Mouse (Mus musculus) CH12.LX (cell line): Measurements from ENCODE around the gene Kcnd3.

Experiments used
- CTCF ChIP-seq, 2 experiments: IDR thresholded peaks in 1 of 2; conservative IDR thresholded peaks in 1 of 2; 2 replicates each; pipeline ENCODE4 v1.5.1; 2011 to 2012; ENCODE audit warnings: low read depth in 2 of 2, low read length in 2 of 2, improper control_type of control experiment in 1 of 2, inconsistent platforms in 1 of 2, mild to moderate bottlenecking in 1 of 2, moderate library complexity in 1 of 2
- E2F4 ChIP-seq: IDR thresholded peaks from 2 replicates; pipeline ENCODE4 v1.6.1; 2011; ENCODE audit warnings: low read depth, low read length, improper control_type of control experiment; ENCODE audit not compliant: insufficient replicate concordance
- ELF1 ChIP-seq: IDR thresholded peaks from 2 replicates; pipeline ENCODE4 v1.6.1; 2014; ENCODE audit warnings: low read depth, mild to moderate bottlenecking, inconsistent platforms, low read length, improper control_type of control experiment
- ETS1 ChIP-seq: conservative IDR thresholded peaks from 2 replicates; pipeline ENCODE4 v1.6.1; 2012; ENCODE audit warnings: low read depth, mild to moderate bottlenecking, inconsistent platforms, low read length, improper control_type of control experiment, moderate library complexity
- KAT2A ChIP-seq: IDR thresholded peaks from 2 replicates; pipeline ENCODE4 v1.6.1; 2012; ENCODE audit warnings: low read length, improper control_type of control experiment, inconsistent platforms; ENCODE audit not compliant: insufficient replicate concordance
- MAX ChIP-seq: IDR thresholded peaks from 2 replicates; pipeline ENCODE4 v1.6.1; 2011; ENCODE audit warnings: low read length, improper control_type of control experiment
- MEF2A ChIP-seq: IDR thresholded peaks from 2 replicates; pipeline ENCODE4 v1.6.1; 2014; ENCODE audit warnings: low read depth, mild to moderate bottlenecking, inconsistent platforms, low read length, improper control_type of control experiment, borderline replicate concordance
- MXI1 ChIP-seq: IDR thresholded peaks from 2 replicates; pipeline ENCODE4 v1.6.1; 2011; ENCODE audit warnings: mild to moderate bottlenecking, low read depth, low read length, improper control_type of control experiment
- POLR2AphosphoS2 ChIP-seq: IDR thresholded peaks from 2 replicates; pipeline ENCODE4 v1.6.1; 2011; ENCODE audit warnings: low read depth, low read length, improper control_type of control experiment
- RAD21 ChIP-seq: IDR thresholded peaks from 2 replicates; pipeline ENCODE4 v1.6.1; 2011; ENCODE audit warnings: low read depth, mild to moderate bottlenecking, low read length, improper control_type of control experiment, moderate library complexity
- TCF12 ChIP-seq: IDR thresholded peaks from 2 replicates; pipeline ENCODE4 v1.6.1; 2014; ENCODE audit warnings: low read depth, mild to moderate bottlenecking, inconsistent platforms, low read length, improper control_type of control experiment
- ZKSCAN1 ChIP-seq: IDR thresholded peaks from 2 replicates; pipeline ENCODE4 v1.6.1; 2012; ENCODE audit warnings: low read depth, inconsistent platforms, low read length, improper control_type of control experiment, borderline replicate concordance

DNA sequence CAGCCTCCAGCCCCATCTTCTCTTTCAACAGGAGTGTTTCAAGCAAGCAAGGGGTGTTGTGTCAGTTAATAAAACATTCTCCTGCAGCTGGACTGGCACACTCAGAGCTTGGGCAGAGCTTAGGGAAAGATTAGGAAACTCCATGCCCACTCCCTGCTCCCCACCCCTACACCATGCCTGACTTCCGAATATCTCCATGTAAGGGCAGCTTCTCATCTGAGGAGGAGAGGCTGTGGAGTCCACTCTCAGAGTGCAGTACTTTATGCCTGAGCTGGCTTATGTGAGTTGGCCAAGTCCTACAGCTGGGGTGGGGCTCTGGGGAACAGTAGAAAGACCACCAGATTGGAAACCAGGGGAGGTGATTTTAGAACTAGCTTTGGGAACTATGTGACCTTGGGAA lies 20.4 kb downstream of the Kcnd3 start:
- TF ChIP-seq E2F4 (no peak), CTCF (conservative IDR thresholded peaks at IDR 0.05 in 1 of 2, IDR thresholded peaks at IDR 0.05 in 1 of 2; ENCODE audit: low read depth in 2 of 2, low read length in 2 of 2) (no peak), ELF1 (no peak), ETS1 (no peak), POLR2AphosphoS2 (no peak), MAX (no peak), KAT2A (no peak), RAD21 (no peak), TCF12 (no peak), ZKSCAN1 (no peak), MEF2A (no peak), MXI1 (no peak)
